Mouse (Mus musculus) Patski (cell line): ENCODE results near the gene Ezh1. TPM values are rescaled to one million over a fixed set of nuclear protein-coding genes. Genes with fewer than 3 reads are reported as not detected.

Source experiments
- ATAC-seq: fragments of 100-300 bp; one replicate; pipeline ENCODE4 v1.8.0; 2021
- CTCF ChIA-PET: fragments of 350-600 bp; sonication (Branson Sonifier 250); formaldehyde crosslinking; loops from one replicate; lab custom pipeline; 2022; ENCODE audit warnings: inconsistent platforms; lab: Charles Lee
- POLR2A ChIA-PET: fragments of 350-600 bp; sonication (Branson Sonifier 250); formaldehyde crosslinking; loops from one replicate; lab custom pipeline; 2022; ENCODE audit warnings: antibody characterized with exemption, inconsistent platforms; lab: Charles Lee
- DNase-seq: peaks from one replicate; pipeline ENCODE4 v3.0.0-alpha.2; 2011; ENCODE audit warnings: low read depth, low spot score
- H3K27me3 ChIP-seq: fragments of 371-371 bp; one replicate; pipeline ENCODE4 v1.5.1; 2021
- CTCF ChIP-seq: fragments of 100-300 bp; IDR thresholded peaks from one replicate; pipeline ENCODE4 v1.5.1; 2021
- in situ Hi-C: fragments of 300-500 bp; cut with MboI; formaldehyde crosslinking; loops from 3 replicates; pipeline ENCODE4 v1.11.1; 2018; ENCODE audit warnings: low pct_unique_long_range_greater_than_20kb, mixed read lengths
- polyA plus RNA-seq: library from polyadenylated mRNA; unstranded; gene quantifications from one replicate; pipeline ENCODE4 v1.2.3, GENCODE M21; 2021

Gene Ezh1
- polyA plus RNA-seq, 1 experiment from 2014 or later, result 52.0 TPM

GRCm38 (mm10) chr11:101259948-101260825 is 33.9 kb upstream of the Ezh1 start, which contains the start of gene Wnk4:
Gene Wnk4 (plus strand): TSS chr11:101260567.
- ChIA-PET CTCF (interaction anchor here (0.7 to 2.6 kb wide), 4 partner anchors 18 to 44 kb away, joined by 3 to 17 read pairs (median 3); partner anchors contain the start of gene Becn1), POLR2A (interaction anchor here (0.6 to 4.8 kb wide), 10 partner anchors 12 to 383 kb away, joined by 3 to 51 read pairs (median 4); partner anchors contain the start of genes Becn1, Cntd1, Coa3 and Mlx)
- TF ChIP-seq CTCF, result no peak
- DNase-seq, result peak; percentile 28
- H3K27me3 ChIP-seq, result no peaks in the 10 kb centered on the region
- in situ Hi-C loops, result no loop called here
- peak; percentile 72 for ATAC-seq

DNA sequence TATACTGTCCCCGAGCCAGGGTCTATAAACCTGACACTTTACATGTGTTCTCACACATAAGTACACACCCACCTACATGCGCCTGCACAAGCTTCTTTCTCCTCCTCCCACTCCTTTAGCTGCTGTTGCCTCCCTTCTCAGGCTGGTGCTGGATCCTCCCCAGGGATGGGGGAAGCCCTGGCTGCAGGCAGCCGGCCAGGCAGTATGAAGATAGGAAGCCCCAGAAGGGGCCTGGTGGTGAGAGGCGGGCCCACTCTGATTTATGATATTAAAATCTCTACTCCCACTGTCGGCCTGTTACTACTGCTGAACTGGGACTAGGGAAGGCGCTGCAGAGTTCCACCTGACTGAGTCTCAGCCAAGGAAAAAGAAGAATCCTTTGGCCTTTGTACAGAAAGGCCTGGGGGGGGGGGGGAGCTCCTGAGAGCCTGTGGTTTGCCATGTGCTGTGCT is 33.0 kb upstream of the Ezh1 start:
- DNase-seq, result peak; percentile 59
- H3K27me3 ChIP-seq, result no peaks in the 10 kb centered on the region
- peak; percentile 32 for ATAC-seq
- ChIA-PET CTCF (interaction anchor here (0.7 to 2.6 kb wide), 5 partner anchors 18 to 43 kb away, joined by 3 to 17 read pairs (median 3); partner anchors contain the start of gene Becn1), POLR2A (interaction anchor here (0.6 to 4.8 kb wide), 8 partner anchors 13 to 384 kb away, joined by 3 to 51 read pairs (median 5); partner anchors contain the start of genes Becn1, Cntd1, Coa3 and Mlx)
- in situ Hi-C loops, result no loop called here
- no peak for TF ChIP-seq CTCF

DNA sequence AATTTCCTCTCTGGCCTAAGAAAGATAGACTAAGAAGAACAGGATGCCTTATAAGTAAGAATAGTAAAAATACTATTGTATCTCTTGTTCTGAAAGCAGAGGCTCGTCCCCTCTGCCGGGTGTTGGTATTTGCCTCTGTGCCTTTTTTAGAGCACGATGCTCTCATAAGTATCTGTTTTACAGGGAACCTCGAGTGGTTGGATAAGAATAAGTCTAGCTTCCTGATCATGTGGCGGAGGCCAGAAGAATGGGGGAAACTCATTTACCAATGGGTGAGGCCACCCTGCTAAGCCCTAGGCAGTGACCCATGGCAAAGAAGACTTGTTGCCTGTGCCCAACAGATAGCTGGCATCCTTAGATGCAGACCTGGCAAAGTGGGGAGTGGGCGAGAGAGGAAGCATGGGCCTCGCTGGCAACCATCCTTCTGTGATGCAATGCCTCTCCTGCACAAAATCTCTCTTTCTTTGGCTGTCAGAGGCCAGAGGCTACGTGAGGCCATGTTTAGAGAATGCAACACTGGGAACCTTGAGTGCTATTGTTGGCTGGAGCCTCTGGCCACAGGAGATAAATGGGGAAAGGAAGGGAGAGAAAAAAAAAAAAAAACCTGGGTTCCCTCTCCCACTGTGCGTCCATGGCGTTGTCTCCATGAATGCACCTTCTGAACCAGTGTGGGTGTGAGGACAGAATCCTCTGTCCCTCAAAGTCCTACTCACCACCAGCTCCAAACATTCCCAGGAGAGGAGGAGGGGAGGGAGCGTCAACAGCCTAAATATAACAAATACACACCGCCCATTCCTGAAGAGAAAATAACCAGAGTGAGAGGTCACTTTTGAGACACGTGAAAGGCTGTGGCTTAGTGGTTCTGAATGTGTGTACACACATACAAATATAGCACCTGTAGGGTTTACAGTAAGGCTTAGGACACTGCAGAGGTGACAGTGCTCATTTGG is 29.8 kb upstream of the Ezh1 start:
- TF ChIP-seq CTCF, result no peak
- ATAC-seq (no peak), DNase-seq (no peak)
- no peaks in the 10 kb centered on the region for H3K27me3 ChIP-seq
- in situ Hi-C loops, result no loop called here
- CTCF ChIA-PET, result interaction anchor here (5.1 kb wide), 1 partner anchor 45 kb away, joined by 33 read pairs; the partner anchor contains the start of gene Becn1
- POLR2A ChIA-PET, result no interaction called here

DNA sequence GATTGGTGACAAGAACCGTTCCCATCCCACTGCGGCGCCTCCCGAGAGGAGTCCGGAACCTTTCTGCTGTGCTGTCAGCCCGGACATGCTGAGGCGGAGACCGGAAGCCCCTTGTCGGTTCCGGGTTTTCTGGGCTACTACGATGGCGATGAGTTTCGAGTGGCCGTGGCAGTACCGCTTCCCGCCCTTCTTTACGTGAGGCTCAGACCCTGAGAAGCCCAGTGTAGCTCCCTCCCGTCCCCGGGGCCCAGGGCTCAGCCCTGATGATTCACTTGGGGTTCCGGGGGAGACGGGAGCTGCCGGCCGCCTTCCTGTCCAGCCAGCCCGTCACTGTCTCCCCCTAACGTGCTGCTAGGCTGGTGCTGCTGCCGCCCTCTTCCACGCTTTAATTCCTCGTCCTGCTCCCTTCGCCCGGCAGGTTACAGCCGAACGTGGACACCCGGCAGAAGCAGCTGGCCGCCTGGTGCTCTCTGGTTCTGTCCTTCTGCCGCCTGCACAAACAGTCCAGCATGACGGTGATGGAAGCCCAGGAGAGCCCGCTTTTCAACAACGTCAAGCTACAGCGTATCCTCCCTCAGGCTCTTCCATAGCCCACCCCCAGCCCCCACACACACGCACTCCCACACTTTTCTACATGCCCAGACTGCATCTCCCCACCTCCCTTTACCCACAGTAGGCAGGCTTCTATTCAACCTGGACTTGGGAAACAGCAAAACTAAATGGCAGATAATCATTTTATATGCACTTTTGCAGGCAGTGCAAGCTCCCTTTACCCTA is 27.5 kb upstream of the Ezh1 start, which contains the start of gene Vps25:
Gene Vps25 (plus strand): TSS at position 95 of the 777 bp plus-strand sequence.
- in situ Hi-C loops, result loop anchor here (5.0 kb wide), 2 partner anchors 42 to 48 kb away; partner anchors contain the start of gene Becn1
- ATAC-seq, result peak; percentile 66
- peak; percentile 41 for DNase-seq
- ChIA-PET CTCF (interaction anchor here (1.3 to 5.1 kb wide), 4 partner anchors 25 to 77 kb away, joined by 3 to 33 read pairs (median 6); partner anchors contain the start of genes Becn1, Cntd1 and Coa3), POLR2A (interaction anchor here (0.6 to 1.6 kb wide), 5 partner anchors 12 to 48 kb away, joined by 3 to 7 read pairs (median 4); partner anchors contain the start of gene Becn1)
- no peak for TF ChIP-seq CTCF
- no peaks in the 10 kb centered on the region for H3K27me3 ChIP-seq

DNA sequence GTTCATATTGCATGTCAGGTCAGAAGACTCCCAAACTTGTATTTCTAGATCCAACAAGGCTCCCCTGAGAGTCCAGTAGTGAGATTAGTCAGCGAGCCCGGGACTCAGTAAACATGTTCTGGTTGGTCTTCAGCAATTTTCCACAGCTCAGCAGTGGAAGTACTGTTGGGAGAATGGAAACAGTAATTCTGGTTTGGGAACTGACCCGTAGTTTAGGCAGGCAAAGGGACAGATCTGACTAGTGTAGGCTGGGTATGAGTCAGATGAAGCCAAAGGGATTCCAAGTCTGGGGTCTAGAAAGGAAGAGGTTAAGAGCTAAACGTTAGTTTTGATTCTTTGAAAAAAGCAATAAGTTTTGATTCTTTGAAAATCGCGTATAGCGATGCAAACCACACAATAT is 26.7 kb upstream of the Ezh1 start:
- CTCF ChIA-PET, result interaction anchor here (0.9 to 5.1 kb wide), 7 partner anchors 25 to 210 kb away, joined by 3 to 33 read pairs (median 3); partner anchors contain the start of genes Becn1, Cntd1 and Coa3
- in situ Hi-C loops, result loop anchor here (5.0 kb wide), 2 partner anchors 41 to 49 kb away; partner anchors contain the start of gene Becn1
- no peak for TF ChIP-seq CTCF
- DNase-seq (no peak), ATAC-seq (no peak)
- POLR2A ChIA-PET, result interaction anchor here (1.0 to 1.6 kb wide), 6 partner anchors 9 to 49 kb away, joined by 3 to 7 read pairs (median 4); partner anchors contain the start of gene Becn1
- no peaks in the 10 kb centered on the region for H3K27me3 ChIP-seq

DNA sequence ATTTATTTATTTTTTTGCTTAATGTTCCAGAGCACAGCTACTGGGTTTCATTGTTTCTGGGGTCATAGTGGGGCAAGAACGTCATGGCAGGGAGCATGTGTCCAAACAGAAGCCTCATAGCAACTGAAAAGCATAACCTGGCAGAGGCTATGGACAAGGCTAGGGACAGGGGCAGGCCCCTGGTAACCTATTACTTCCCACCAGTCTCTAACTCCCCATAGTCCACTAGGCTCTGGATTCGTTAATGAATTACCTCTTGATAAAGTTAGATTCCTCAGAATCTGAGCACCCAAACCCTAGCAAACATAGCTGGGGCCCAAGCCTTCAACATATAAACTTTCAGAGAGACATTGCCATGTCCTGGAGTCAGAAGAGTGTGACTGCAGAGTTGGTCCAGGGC is 24.8 kb upstream of the Ezh1 start:
- H3K27me3 ChIP-seq, result no peaks in the 10 kb centered on the region
- POLR2A ChIA-PET, result no interaction called here
- no peak for ATAC-seq
- no peak for DNase-seq
- in situ Hi-C loops, result loop anchor here (5.0 kb wide), 2 partner anchors 39 to 51 kb away; partner anchors contain the start of gene Becn1
- no peak for TF ChIP-seq CTCF
- CTCF ChIA-PET, result interaction anchor here (2.5 to 5.1 kb wide), 2 partner anchors 39 to 50 kb away, joined by 8 to 33 read pairs; partner anchors contain the start of gene Becn1

- no peaks in the 10 kb centered on the region for H3K27me3 ChIP-seq
- ChIA-PET POLR2A (no interaction called here), CTCF (interaction anchor here (0.7 to 0.8 kb wide), 2 partner anchors 17 to 37 kb away, joined by 3 read pairs; no protein-coding TSS in a partner anchor)
- in situ Hi-C loops, result no loop called here
- no peak for ATAC-seq
- DNase-seq, result no peak
- TF ChIP-seq CTCF, result peak; percentile 78
These were observed 22.2 kb upstream of the Ezh1 start for GRCm38 (mm10) chr11:101248258-101248994.

- TF ChIP-seq CTCF, result no peak
- ATAC-seq, result no peak
- ChIA-PET CTCF (interaction anchor here (0.7 kb wide), 1 partner anchor 16 kb away, joined by 3 read pairs; no protein-coding TSS in a partner anchor), POLR2A (interaction anchor here (0.8 kb wide), 1 partner anchor 53 kb away, joined by 4 read pairs; no protein-coding TSS in a partner anchor)
- in situ Hi-C loops, result no loop called here
- H3K27me3 ChIP-seq, result no peaks in the 10 kb centered on the region
- DNase-seq, result no peak
These were observed 21.3 kb upstream of the Ezh1 start for GRCm38 (mm10) chr11:101247521-101248030.
